Mouse (Mus musculus): ENCODE measurements around the gene Evi2. TPM values are rescaled to one million over a fixed set of nuclear protein-coding genes. Genes with fewer than 3 reads are reported as not detected.

Gene Evi2
- polyA plus RNA-seq, 1 experiment from 2014 or later, result 0.89 TPM

DNA sequence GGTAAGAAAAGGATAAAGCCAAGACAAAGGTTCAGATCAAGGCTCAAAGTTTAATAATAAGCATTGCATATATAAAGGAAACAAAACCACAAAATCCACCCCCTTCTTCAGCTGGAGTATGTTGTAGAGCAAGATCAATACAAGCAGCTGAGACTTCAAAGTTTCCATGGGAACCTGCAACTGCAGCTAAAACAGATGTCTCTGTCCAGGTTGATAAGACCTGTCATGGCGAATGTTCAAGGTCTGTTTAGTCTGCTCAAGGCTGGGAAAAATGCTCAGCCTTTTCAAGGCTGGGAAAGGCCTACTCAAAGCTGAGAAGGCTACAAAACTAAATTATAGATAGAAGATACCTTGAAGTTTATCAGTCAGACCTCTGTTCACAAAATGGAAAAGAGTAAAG lies 22.2 kb upstream of the Evi2 start:
- H3K4me1 ChIP-seq (ENCODE audit: control insufficient read depth, insufficient read depth, low read length), result no peaks in the 10 kb centered on the region
- H3K4me3 ChIP-seq (replicated peaks; ENCODE audit: low read length), result no peak overlapping the region
- no peak overlapping the region for H3K9ac ChIP-seq (ENCODE audit: low read length)
- WGBS, result 60% methylated on average over 1 of the region's 1 CpGs
- H3K9me3 ChIP-seq (replicated peaks; ENCODE audit: control insufficient read depth, low read length), result no peaks in the 10 kb centered on the region
- no peak overlapping the region for H3K4me2 ChIP-seq (ENCODE audit: low read depth, low read length)
- no peaks in the 10 kb centered on the region for H3K27me3 ChIP-seq (ENCODE audit: control insufficient read depth, insufficient read depth, low read length)
- H3K27ac ChIP-seq (ENCODE audit: low read length), result no peak overlapping the region
- no peak for ATAC-seq (ENCODE audit: insufficient read depth, low FRiP score)
- H3K36me3 ChIP-seq (ENCODE audit: control insufficient read depth, insufficient read depth, low read length), result peaks cover 16% of the 10 kb centered on the region

DNA sequence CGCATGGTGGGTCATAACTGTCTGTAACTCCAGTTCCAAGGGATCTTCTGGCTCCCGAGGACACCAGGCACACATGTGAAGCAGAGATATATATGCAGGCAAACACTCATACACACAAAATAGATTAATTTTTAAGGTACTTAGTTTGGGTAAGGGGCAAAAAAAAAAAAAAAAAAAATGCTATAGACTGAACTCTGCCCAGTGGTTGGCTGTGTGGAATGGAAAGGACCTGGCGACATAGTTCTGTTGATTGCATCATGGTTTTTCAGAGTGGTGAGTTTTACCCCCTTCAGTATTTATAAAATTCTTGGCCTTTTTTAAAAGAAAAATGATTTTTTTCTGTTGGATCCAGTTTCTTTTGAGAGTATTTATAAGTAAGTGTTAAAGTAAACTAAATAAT lies 5.9 kb upstream of the Evi2 start:
- WGBS, result 87% methylated on average over 3 of the region's 3 CpGs

DNA sequence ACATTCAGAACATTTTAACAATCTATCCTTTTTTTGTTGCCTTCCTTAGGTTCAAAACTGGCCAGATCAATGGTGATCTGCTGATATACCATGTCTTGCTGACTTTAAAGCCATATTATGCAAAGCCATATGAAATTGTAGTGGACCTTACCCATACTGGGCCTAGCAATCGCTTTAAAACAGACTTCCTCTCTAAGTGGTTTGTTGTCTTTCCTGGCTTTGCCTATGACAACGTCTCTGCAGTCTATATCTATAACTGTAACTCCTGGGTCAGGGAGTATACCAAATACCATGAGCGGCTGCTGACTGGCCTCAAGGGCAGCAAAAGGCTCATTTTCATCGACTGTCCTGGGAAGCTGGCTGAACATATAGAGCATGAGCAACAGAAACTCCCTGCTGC lies 5.2 kb upstream of the Evi2 start:
- Histone ChIP-seq H3K4me2 (ENCODE audit: low read depth, low read length) (no peak overlapping the region), H3K4me1 (ENCODE audit: control insufficient read depth, insufficient read depth, low read length) (peaks cover 8% of the 10 kb centered on the region; the same call in 1 of the 2 replicates), H3K36me3 (ENCODE audit: control insufficient read depth, insufficient read depth, low read length) (no peaks in the 10 kb centered on the region), H3K27me3 (ENCODE audit: control insufficient read depth, insufficient read depth, low read length) (no peaks in the 10 kb centered on the region), H3K4me3 (replicated peaks; ENCODE audit: low read length) (no peak overlapping the region), H3K27ac (ENCODE audit: low read length) (no peak overlapping the region), H3K9me3 (replicated peaks; ENCODE audit: control insufficient read depth, low read length) (no peaks in the 10 kb centered on the region), H3K9ac (ENCODE audit: low read length) (no peak overlapping the region)
- ATAC-seq (ENCODE audit: insufficient read depth, low FRiP score), result no peak
- WGBS, result 81% methylated on average over 4 of the region's 4 CpGs

More for the DNA sequence above, 5.9 kb upstream of the Evi2 start:
- H3K9ac ChIP-seq (ENCODE audit: low read length), result no peak overlapping the region
- H3K36me3 ChIP-seq (ENCODE audit: control insufficient read depth, insufficient read depth, low read length), result 0 out of 2 replicates have a peak, but pooled peaks cover 3% of the 10 kb centered on the region
- no peak overlapping the region for H3K27ac ChIP-seq (ENCODE audit: low read length)
- no peaks in the 10 kb centered on the region for H3K9me3 ChIP-seq (replicated peaks; ENCODE audit: control insufficient read depth, low read length)
- H3K4me2 ChIP-seq (ENCODE audit: low read depth, low read length), result no peak overlapping the region
- H3K4me1 ChIP-seq (ENCODE audit: control insufficient read depth, insufficient read depth, low read length), result peaks cover 8% of the 10 kb centered on the region; the same call in 1 of the 2 replicates
- H3K4me3 ChIP-seq (replicated peaks; ENCODE audit: low read length), result no peak overlapping the region
- no peaks in the 10 kb centered on the region for H3K27me3 ChIP-seq (ENCODE audit: control insufficient read depth, insufficient read depth, low read length)
- no peak for ATAC-seq (ENCODE audit: insufficient read depth, low FRiP score)

- peak; percentile 72; the same call in 1 of the 2 replicates for ATAC-seq (ENCODE audit: insufficient read depth, low FRiP score)
- Histone ChIP-seq H3K9ac (ENCODE audit: low read length) (no peak overlapping the region), H3K4me2 (ENCODE audit: low read depth, low read length) (no peak overlapping the region), H3K27me3 (ENCODE audit: control insufficient read depth, insufficient read depth, low read length) (no peaks in the 10 kb centered on the region), H3K27ac (ENCODE audit: low read length) (peak overlapping the region; percentile 73), H3K36me3 (ENCODE audit: control insufficient read depth, insufficient read depth, low read length) (no peaks in the 10 kb centered on the region), H3K4me3 (replicated peaks; ENCODE audit: low read length) (no peak overlapping the region), H3K4me1 (ENCODE audit: control insufficient read depth, insufficient read depth, low read length) (peaks cover 8% of the 10 kb centered on the region; the same call in 1 of the 2 replicates), H3K9me3 (replicated peaks; ENCODE audit: control insufficient read depth, low read length) (no peaks in the 10 kb centered on the region)
- WGBS, result 66% methylated on average over 8 of the region's 8 CpGs
Measured at GRCm38 (mm10) chr11:79533950-79534690, 3.7 kb upstream of the Evi2 start.

GRCm38 (mm10) chr11:79533311-79533710 lies 2.9 kb upstream of the Evi2 start:
- Histone ChIP-seq H3K9me3 (replicated peaks; ENCODE audit: control insufficient read depth, low read length) (no peaks in the 10 kb centered on the region), H3K4me1 (ENCODE audit: control insufficient read depth, insufficient read depth, low read length) (peaks cover 8% of the 10 kb centered on the region; the same call in 1 of the 2 replicates), H3K4me2 (ENCODE audit: low read depth, low read length) (no peak overlapping the region), H3K36me3 (ENCODE audit: control insufficient read depth, insufficient read depth, low read length) (no peaks in the 10 kb centered on the region), H3K27ac (ENCODE audit: low read length) (no peak overlapping the region), H3K4me3 (replicated peaks; ENCODE audit: low read length) (no peak overlapping the region), H3K9ac (ENCODE audit: low read length) (no peak overlapping the region), H3K27me3 (ENCODE audit: control insufficient read depth, insufficient read depth, low read length) (no peaks in the 10 kb centered on the region)
- no peak for ATAC-seq (ENCODE audit: insufficient read depth, low FRiP score)
- 78% methylated on average over 6 of the region's 6 CpGs for WGBS

DNA sequence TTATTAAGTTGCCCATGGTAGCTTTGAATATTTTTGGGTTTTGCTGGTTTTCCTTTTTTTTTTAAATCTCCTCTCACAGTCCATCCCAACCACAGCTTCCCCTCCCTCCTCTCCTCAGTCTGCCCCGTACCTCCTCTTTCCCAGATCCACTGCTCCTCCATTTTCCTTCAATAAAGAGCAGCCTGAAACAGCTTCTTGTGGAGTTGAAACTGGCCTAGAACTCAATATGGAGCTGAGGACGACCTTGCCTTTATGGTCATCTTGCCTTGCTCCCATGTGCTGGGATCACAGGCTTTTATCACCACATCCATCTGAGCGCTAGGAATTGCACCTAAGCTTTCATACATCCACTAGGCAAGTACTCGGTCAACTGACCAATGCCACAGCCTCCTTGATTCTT lies 1.1 kb upstream of the Evi2 start:
- no peak overlapping the region for H3K4me3 ChIP-seq (replicated peaks; ENCODE audit: low read length)
- H3K4me2 ChIP-seq (ENCODE audit: low read depth, low read length), result no peak overlapping the region
- no peaks in the 10 kb centered on the region for H3K9me3 ChIP-seq (replicated peaks; ENCODE audit: control insufficient read depth, low read length)
- H3K36me3 ChIP-seq (ENCODE audit: control insufficient read depth, insufficient read depth, low read length), result no peaks in the 10 kb centered on the region
- no peak overlapping the region for H3K9ac ChIP-seq (ENCODE audit: low read length)
- ATAC-seq (ENCODE audit: insufficient read depth, low FRiP score), result no peak
- no peaks in the 10 kb centered on the region for H3K27me3 ChIP-seq (ENCODE audit: control insufficient read depth, insufficient read depth, low read length)
- no peak overlapping the region for H3K27ac ChIP-seq (ENCODE audit: low read length)
- H3K4me1 ChIP-seq (ENCODE audit: control insufficient read depth, insufficient read depth, low read length), result peaks cover 8% of the 10 kb centered on the region; the same call in 1 of the 2 replicates
- WGBS, result 89% methylated on average over 4 of the region's 4 CpGs

GRCm38 (mm10) chr11:79530774-79531173 lies 385 bp upstream of the Evi2 start:
- ATAC-seq (ENCODE audit: insufficient read depth, low FRiP score), result no peak
- H3K4me1 ChIP-seq (ENCODE audit: control insufficient read depth, insufficient read depth, low read length), result peaks cover 8% of the 10 kb centered on the region; the same call in 1 of the 2 replicates
- WGBS, result 79% methylated on average over 11 of the region's 11 CpGs

GRCm38 (mm10) chr11:79529736-79530135 lies 653 bp downstream of the Evi2 start:
- H3K36me3 ChIP-seq (ENCODE audit: control insufficient read depth, insufficient read depth, low read length), result no peaks in the 10 kb centered on the region
- no peaks in the 10 kb centered on the region for H3K27me3 ChIP-seq (ENCODE audit: control insufficient read depth, insufficient read depth, low read length)
- H3K9me3 ChIP-seq (replicated peaks; ENCODE audit: control insufficient read depth, low read length), result no peaks in the 10 kb centered on the region
- no peak overlapping the region for H3K4me3 ChIP-seq (replicated peaks; ENCODE audit: low read length)
- no peak for ATAC-seq (ENCODE audit: insufficient read depth, low FRiP score)
- H3K27ac ChIP-seq (ENCODE audit: low read length), result no peak overlapping the region
- no peak overlapping the region for H3K9ac ChIP-seq (ENCODE audit: low read length)
- H3K4me2 ChIP-seq (ENCODE audit: low read depth, low read length), result no peak overlapping the region
- peaks cover 6% of the 10 kb centered on the region; the same call in 1 of the 2 replicates for H3K4me1 ChIP-seq (ENCODE audit: control insufficient read depth, insufficient read depth, low read length)
- WGBS, result 79% methylated on average over 2 of the region's 2 CpGs

More at GRCm38 (mm10) chr11:79530774-79531173, 385 bp upstream of the Evi2 start:
- Histone ChIP-seq H3K27ac (ENCODE audit: low read length) (no peak overlapping the region), H3K27me3 (ENCODE audit: control insufficient read depth, insufficient read depth, low read length) (no peaks in the 10 kb centered on the region), H3K4me3 (replicated peaks; ENCODE audit: low read length) (no peak overlapping the region), H3K9me3 (replicated peaks; ENCODE audit: control insufficient read depth, low read length) (no peaks in the 10 kb centered on the region), H3K9ac (ENCODE audit: low read length) (no peak overlapping the region), H3K4me2 (ENCODE audit: low read depth, low read length) (no peak overlapping the region), H3K36me3 (ENCODE audit: control insufficient read depth, insufficient read depth, low read length) (no peaks in the 10 kb centered on the region)

- WGBS, result 92% methylated on average over 6 of the region's 6 CpGs
- H3K4me3 ChIP-seq (replicated peaks; ENCODE audit: low read length), result no peak overlapping the region
- H3K4me1 ChIP-seq (ENCODE audit: control insufficient read depth, insufficient read depth, low read length), result peaks cover 5% of the 10 kb centered on the region; the same call in 1 of the 2 replicates
- H3K9me3 ChIP-seq (replicated peaks; ENCODE audit: control insufficient read depth, low read length), result no peaks in the 10 kb centered on the region
- no peak overlapping the region for H3K27ac ChIP-seq (ENCODE audit: low read length)
- ATAC-seq (ENCODE audit: insufficient read depth, low FRiP score), result no peak
- no peaks in the 10 kb centered on the region for H3K27me3 ChIP-seq (ENCODE audit: control insufficient read depth, insufficient read depth, low read length)
- H3K9ac ChIP-seq (ENCODE audit: low read length), result no peak overlapping the region
- H3K36me3 ChIP-seq (ENCODE audit: control insufficient read depth, insufficient read depth, low read length), result no peaks in the 10 kb centered on the region
- H3K4me2 ChIP-seq (ENCODE audit: low read depth, low read length), result no peak overlapping the region
Measured at GRCm38 (mm10) chr11:79529226-79529625, 1.2 kb downstream of the Evi2 start.

All from stomach, embryonic 16.5 days (tissue).